Mouse (Mus musculus) thymus, adult 2 months (tissue): Measurements from ENCODE around the gene Fam155a.

Experiments
- CTCF ChIP-seq: fragments of 200-500 bp; IDR thresholded peaks from 2 replicates; pipeline ENCODE4 v1.5.1; 2012; ENCODE audit warnings: mild to moderate bottlenecking, control low read depth, low read length, moderate library complexity, borderline replicate concordance; ENCODE audit not compliant: control insufficient read depth, poor library complexity, insufficient read depth; ENCODE audit errors: extremely low read depth
- POLR2A ChIP-seq: fragments of 200-500 bp; IDR thresholded peaks from 2 replicates; pipeline ENCODE4 v1.6.1; 2012; ENCODE audit warnings: mild to moderate bottlenecking, low read length, control low read depth, moderate library complexity; ENCODE audit not compliant: control insufficient read depth, poor library complexity, insufficient read depth; ENCODE audit errors: extremely low read depth

DNA sequence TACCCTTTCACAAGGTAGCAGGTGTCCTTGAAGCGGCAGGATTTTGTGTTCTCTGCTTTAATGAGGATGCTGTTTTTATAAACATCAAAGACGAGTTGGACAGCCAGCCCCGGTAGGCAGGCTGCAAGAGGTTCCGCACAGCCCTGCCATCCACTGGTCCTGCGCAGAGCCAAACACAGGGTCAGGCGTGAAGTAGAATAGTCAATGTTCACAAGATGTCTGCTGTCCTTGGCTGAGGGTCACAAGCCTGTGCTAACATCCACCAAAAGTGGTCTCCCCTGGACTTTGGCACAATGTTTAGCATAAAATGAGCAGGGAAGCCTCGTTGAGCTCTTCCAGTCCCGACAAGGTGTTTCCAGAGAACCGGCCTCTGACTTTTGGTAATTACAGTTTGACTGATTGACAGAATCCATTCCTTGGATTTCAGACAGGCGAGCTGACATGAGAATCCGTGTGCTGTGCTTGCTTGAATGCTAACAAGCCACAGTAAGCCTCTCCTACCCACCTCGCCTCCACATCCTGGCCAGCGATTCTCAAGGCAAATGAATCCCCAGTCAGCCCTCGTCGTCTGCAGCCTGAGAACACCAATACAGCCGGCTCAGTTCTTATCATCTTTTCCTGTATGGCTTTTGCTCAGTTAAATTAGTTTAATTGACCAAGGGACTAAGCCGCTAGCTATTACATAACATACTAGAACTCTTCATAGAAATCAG, 522.7 kb downstream of the Fam155a start:
- TF ChIP-seq CTCF (no peak), POLR2A (no peak)
